Mouse (Mus musculus) megakaryocyte, embryonic 14.5 days (primary cell): Measurements from ENCODE around the gene A930004D18Rik.

Experiments
- FLI1 ChIP-seq: IDR thresholded peaks from 2 replicates; pipeline ENCODE4 v1.6.1; 2012; ENCODE audit warnings: low read length, inconsistent platforms, mixed read lengths
- GATA1 ChIP-seq: IDR thresholded peaks from 3 replicates; pipeline ENCODE4 v1.6.1; 2012; ENCODE audit warnings: mixed read lengths, low read length, inconsistent platforms, borderline replicate concordance

DNA sequence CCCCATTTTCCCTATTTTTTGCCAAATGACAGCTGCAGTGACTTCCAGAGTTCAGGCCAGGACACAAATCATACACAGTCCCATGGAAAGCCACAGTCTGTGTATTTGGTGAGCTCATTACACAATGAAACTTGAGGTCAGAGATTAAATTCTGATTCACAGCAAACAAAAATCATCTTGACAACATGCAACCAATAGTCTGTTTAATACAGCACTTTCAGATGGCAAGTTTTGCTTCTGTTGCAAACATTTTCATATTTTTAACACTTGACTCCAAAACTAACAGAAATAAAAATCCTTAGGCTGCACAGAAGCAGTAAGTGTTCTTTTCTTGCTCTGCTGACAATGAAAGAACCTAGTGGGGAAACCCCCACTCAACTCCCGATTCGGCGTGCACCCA, 52.8 kb downstream of the A930004D18Rik start:
- no peak for TF ChIP-seq GATA1
- no peak for TF ChIP-seq FLI1
